Mouse (Mus musculus): ENCODE measurements at regions not wholly inside any gene's neighbourhood (a gene's known extent, or its start where the extent isn't known, plus 50 kb on each side); places are given as distances from the start of the nearest gene placed in this dataset.

GRCm38 (mm10) chr17:79774291-79774690 lies 59.4 kb upstream of the Cyp1b1 start:
- WGBS: 83% methylated on average over 1 of the region's 1 CpGs
- no peak overlapping the region for H3K9ac ChIP-seq (replicated peaks)
- no peak for ATAC-seq (ENCODE audit: insufficient number of reproducible peaks, insufficient read depth, low FRiP score, low TSS enrichment, low read depth)

GRCm38 (mm10) chr17:79772219-79772618 lies 57.4 kb upstream of the Cyp1b1 start:
- Histone ChIP-seq H3K36me3 (no peaks in the 10 kb centered on the region), H3K4me3 (replicated peaks) (no peak overlapping the region), H3K4me2 (peak overlapping the region; percentile 25; the same call in 1 of the 2 replicates), H3K9ac (replicated peaks) (no peak overlapping the region), H3K4me1 (replicated peaks) (peaks cover 15% of the 10 kb centered on the region), H3K27me3 (no peaks in the 10 kb centered on the region), H3K9me3 (no peaks in the 10 kb centered on the region), H3K27ac (no peak overlapping the region)
- ATAC-seq (ENCODE audit: insufficient number of reproducible peaks, insufficient read depth, low FRiP score, low TSS enrichment, low read depth): no peak
- 73% methylated on average over 4 of the region's 4 CpGs for WGBS

More at GRCm38 (mm10) chr17:79774291-79774690, 59.4 kb upstream of the Cyp1b1 start:
- no peak overlapping the region for H3K4me3 ChIP-seq (replicated peaks)
- H3K4me2 ChIP-seq: no peak overlapping the region
- peaks cover 15% of the 10 kb centered on the region for H3K4me1 ChIP-seq (replicated peaks)
- no peaks in the 10 kb centered on the region for H3K9me3 ChIP-seq
- no peak overlapping the region for H3K27ac ChIP-seq
- H3K36me3 ChIP-seq: no peaks in the 10 kb centered on the region
- no peaks in the 10 kb centered on the region for H3K27me3 ChIP-seq

- no peaks in the 10 kb centered on the region for H3K9me3 ChIP-seq
- no peaks in the 10 kb centered on the region for H3K36me3 ChIP-seq
- H3K27ac ChIP-seq: no peak overlapping the region
- H3K4me1 ChIP-seq (replicated peaks): peaks cover 15% of the 10 kb centered on the region
- 30% methylated on average over 10 of the region's 10 CpGs for WGBS
- no peaks in the 10 kb centered on the region for H3K27me3 ChIP-seq
- peak; percentile 68; the same call in 1 of the 2 replicates for ATAC-seq (ENCODE audit: insufficient number of reproducible peaks, insufficient read depth, low FRiP score, low TSS enrichment, low read depth)
- H3K4me3 ChIP-seq (replicated peaks): no peak overlapping the region
- no peak overlapping the region; the same call in 1 of the 2 replicates for H3K9ac ChIP-seq (replicated peaks)
- peak overlapping the region; percentile 25; the same call in 1 of the 2 replicates for H3K4me2 ChIP-seq
These were observed 56.9 kb upstream of the Cyp1b1 start for GRCm38 (mm10) chr17:79771727-79772126.

GRCm38 (mm10) chr17:79770911-79771310 lies 56.0 kb upstream of the Cyp1b1 start:
- H3K27ac ChIP-seq: no peak overlapping the region
- 52% methylated on average over 7 of the region's 7 CpGs for WGBS
- H3K9ac ChIP-seq (replicated peaks): no peak overlapping the region
- no peak overlapping the region for H3K4me2 ChIP-seq
- H3K4me1 ChIP-seq (replicated peaks): peaks cover 15% of the 10 kb centered on the region
- no peak overlapping the region for H3K4me3 ChIP-seq (replicated peaks)
- no peaks in the 10 kb centered on the region for H3K36me3 ChIP-seq
- no peaks in the 10 kb centered on the region for H3K9me3 ChIP-seq
- ATAC-seq (ENCODE audit: insufficient number of reproducible peaks, insufficient read depth, low FRiP score, low TSS enrichment, low read depth): no peak
- no peaks in the 10 kb centered on the region for H3K27me3 ChIP-seq

- Histone ChIP-seq H3K9ac (replicated peaks) (no peak overlapping the region), H3K27me3 (no peaks in the 10 kb centered on the region), H3K36me3 (no peaks in the 10 kb centered on the region), H3K4me2 (no peak overlapping the region), H3K4me1 (replicated peaks) (peaks cover 15% of the 10 kb centered on the region), H3K4me3 (replicated peaks) (no peak overlapping the region), H3K27ac (no peak overlapping the region), H3K9me3 (no peaks in the 10 kb centered on the region)
- no peak for ATAC-seq (ENCODE audit: insufficient number of reproducible peaks, insufficient read depth, low FRiP score, low TSS enrichment, low read depth)
- WGBS: 67% methylated on average over 6 of the region's 6 CpGs
These were observed 55.0 kb upstream of the Cyp1b1 start for GRCm38 (mm10) chr17:79769824-79770223.

GRCm38 (mm10) chr17:79768080-79768479 lies 53.2 kb upstream of the Cyp1b1 start:
- H3K27me3 ChIP-seq: no peaks in the 10 kb centered on the region
- ATAC-seq (ENCODE audit: insufficient number of reproducible peaks, insufficient read depth, low FRiP score, low TSS enrichment, low read depth): no peak
- H3K9me3 ChIP-seq: no peaks in the 10 kb centered on the region
- H3K4me3 ChIP-seq (replicated peaks): no peak overlapping the region
- no peak overlapping the region for H3K9ac ChIP-seq (replicated peaks)
- H3K4me2 ChIP-seq: no peak overlapping the region
- H3K4me1 ChIP-seq (replicated peaks): peaks cover 15% of the 10 kb centered on the region
- H3K27ac ChIP-seq: no peak overlapping the region
- 64% methylated on average over 2 of the region's 2 CpGs for WGBS
- H3K36me3 ChIP-seq: no peaks in the 10 kb centered on the region

GRCm38 (mm10) chr17:79765061-79765794 lies 50.4 kb upstream of the Cyp1b1 start:
- Histone ChIP-seq H3K4me2 (no peak overlapping the region), H3K27me3 (no peaks in the 10 kb centered on the region), H3K4me3 (replicated peaks) (no peak overlapping the region), H3K9ac (replicated peaks) (no peak overlapping the region), H3K27ac (no peak overlapping the region), H3K4me1 (replicated peaks) (no peaks in the 10 kb centered on the region; the same call in 1 of the 2 replicates), H3K9me3 (no peaks in the 10 kb centered on the region), H3K36me3 (no peaks in the 10 kb centered on the region)
- no peak for ATAC-seq (ENCODE audit: insufficient number of reproducible peaks, insufficient read depth, low FRiP score, low TSS enrichment, low read depth)
- WGBS: 90% methylated on average over 7 of the region's 7 CpGs
